Mouse (Mus musculus): Measurements from ENCODE around the gene Thap12.

Thap12 gene

GRCm38 (mm10) chr7:98698041-98698440, 4.9 kb upstream of the Thap12 start:
- DNase-seq (ENCODE audit: low spot score): no peak

GRCm38 (mm10) chr7:98698590-98698989, 4.3 kb upstream of the Thap12 start:
- no peak for DNase-seq (ENCODE audit: low spot score)

GRCm38 (mm10) chr7:98701771-98702170, 1.1 kb upstream of the Thap12 start:
- no peak for DNase-seq (ENCODE audit: low spot score)

GRCm38 (mm10) chr7:98703365-98703881, 520 bp downstream of the Thap12 start:
- DNase-seq (ENCODE audit: low spot score): no peak

- DNase-seq (ENCODE audit: low spot score): no peak
Measured at GRCm38 (mm10) chr7:98704276-98704675, 1.4 kb downstream of the Thap12 start.

- no peak for DNase-seq (ENCODE audit: low spot score)
Measured at GRCm38 (mm10) chr7:98713661-98714060, 10.8 kb downstream of the Thap12 start.

GRCm38 (mm10) chr7:98717438-98717837, 14.5 kb downstream of the Thap12 start:
- DNase-seq (ENCODE audit: low spot score): no peak

GRCm38 (mm10) chr7:98719761-98720160, 16.9 kb downstream of the Thap12 start:
- no peak for DNase-seq (ENCODE audit: low spot score)

GRCm38 (mm10) chr7:98720731-98721130, 17.8 kb downstream of the Thap12 start:
- no peak for DNase-seq (ENCODE audit: low spot score)

GRCm38 (mm10) chr7:98721172-98721571, 18.3 kb downstream of the Thap12 start:
- DNase-seq (ENCODE audit: low spot score): no peak

- DNase-seq (ENCODE audit: low spot score): no peak
Measured at GRCm38 (mm10) chr7:98721623-98722022, 18.7 kb downstream of the Thap12 start.

- DNase-seq (ENCODE audit: low spot score): no peak
Measured at GRCm38 (mm10) chr7:98725686-98726195, 22.8 kb downstream of the Thap12 start.

- no peak for DNase-seq (ENCODE audit: low spot score)
Measured at GRCm38 (mm10) chr7:98727986-98728385, 25.1 kb downstream of the Thap12 start.

GRCm38 (mm10) chr7:98728499-98728898, 25.6 kb downstream of the Thap12 start:
- DNase-seq (ENCODE audit: low spot score): no peak

GRCm38 (mm10) chr7:98729661-98730271, 26.9 kb downstream of the Thap12 start:
- no peak for DNase-seq (ENCODE audit: low spot score)

GRCm38 (mm10) chr7:98733958-98734357, 31.1 kb downstream of the Thap12 start:
- no peak for DNase-seq (ENCODE audit: low spot score)

- DNase-seq (ENCODE audit: low spot score): peak; percentile 31
Measured at GRCm38 (mm10) chr7:98734876-98735275, 32.0 kb downstream of the Thap12 start.

- no peak for DNase-seq (ENCODE audit: low spot score)
Measured at GRCm38 (mm10) chr7:98736780-98737550, 34.1 kb downstream of the Thap12 start.

- no peak for DNase-seq (ENCODE audit: low spot score)
Measured at GRCm38 (mm10) chr7:98740363-98740762, 37.5 kb downstream of the Thap12 start.

GRCm38 (mm10) chr7:98743312-98743711, 40.4 kb downstream of the Thap12 start:
- DNase-seq (ENCODE audit: low spot score): peak; percentile 63

- DNase-seq (ENCODE audit: low spot score): peak; percentile 58
Measured at GRCm38 (mm10) chr7:98750404-98750803, 47.5 kb downstream of the Thap12 start.

- DNase-seq (ENCODE audit: low spot score): no peak
Measured at GRCm38 (mm10) chr7:98752680-98753079, 49.8 kb downstream of the Thap12 start.

GRCm38 (mm10) chr7:98756050-98756449, 53.1 kb downstream of the Thap12 start:
- no peak for DNase-seq (ENCODE audit: low spot score)
